Mouse (Mus musculus) bone marrow, adult 2 months (tissue): Measurements from ENCODE around the gene Gm16181.

ENCODE experiments used
- CTCF ChIP-seq: fragments of 200-500 bp; IDR thresholded peaks from 2 replicates; pipeline ENCODE4 v1.5.1; 2011; ENCODE audit warnings: low read length, control low read depth; ENCODE audit not compliant: control insufficient read depth, insufficient read depth
- POLR2A ChIP-seq: fragments of 200-500 bp; IDR thresholded peaks from 2 replicates; pipeline ENCODE4 v1.6.1; 2011; ENCODE audit warnings: low read depth, mild to moderate bottlenecking, control low read depth, low read length, borderline replicate concordance; ENCODE audit not compliant: control insufficient read depth

GRCm38 (mm10) chr17:35172445-35173234, 48.0 kb upstream of the Gm16181 start:
- TF ChIP-seq CTCF (no peak), POLR2A (no peak)
